Mouse (Mus musculus) right cerebral cortex, postnatal 10 days (tissue): ENCODE results near the gene Fras1.
A peak's percentile ranks its signal among the peaks of the same experiment; 100 is the strongest.

Experiments
- DNase-seq, 2 experiments: peaks; one replicate each; pipeline ENCODE4 v3.0.0; 2021; ENCODE audit warnings: low spot score in 2 of 2

Gene Fras1

DNA sequence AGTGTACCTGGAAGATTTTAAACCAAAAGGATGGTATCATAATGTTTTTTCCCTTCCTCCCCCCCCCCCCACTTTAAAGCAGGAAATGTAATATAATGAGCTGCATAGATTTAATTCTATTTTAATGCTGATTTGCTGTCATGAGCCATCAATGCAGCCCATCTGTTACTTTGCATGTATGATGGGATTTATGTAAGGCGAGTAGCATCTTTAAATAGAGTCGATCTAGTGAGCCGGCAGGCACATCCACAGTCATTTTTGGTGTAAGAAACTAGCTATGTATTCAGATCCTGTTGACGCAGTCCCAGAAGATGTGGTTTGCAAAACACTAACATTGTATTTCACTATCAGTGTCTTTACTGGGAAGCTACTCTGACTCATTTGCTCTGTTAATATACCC is 301.9 kb downstream of the Fras1 start:
- peak; percentile 31 to 65 for DNase-seq

- DNase-seq, result peak in 1 of 2 experiments; percentile 36
These were observed 303.7 kb downstream of the Fras1 start for GRCm38 (mm10) chr5:96677498-96677897.

DNA sequence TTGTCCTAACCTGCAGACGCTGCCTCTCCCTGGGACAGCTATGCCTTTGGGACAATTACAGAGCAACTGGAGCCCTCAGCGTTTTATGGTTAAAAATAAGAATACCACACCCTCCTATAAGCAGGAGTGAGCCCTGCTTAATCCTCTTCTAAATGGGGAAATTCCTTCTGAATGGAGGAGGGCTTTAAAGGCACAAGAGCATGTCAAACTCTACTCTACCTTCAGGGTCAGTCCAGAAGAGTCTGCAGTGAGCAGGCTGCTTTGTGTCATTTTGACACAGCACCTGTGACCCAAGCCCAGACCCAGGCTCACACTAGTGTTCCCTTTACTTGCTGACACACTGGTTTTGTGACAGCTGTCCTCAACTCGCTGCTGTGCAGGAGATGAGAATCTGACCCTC is 307.3 kb downstream of the Fras1 start:
- DNase-seq, result no peak

GRCm38 (mm10) chr5:96682777-96683176 is 309.0 kb downstream of the Fras1 start:
- DNase-seq, result no peak

- DNase-seq, result no peak
These were observed 315.1 kb downstream of the Fras1 start for GRCm38 (mm10) chr5:96688885-96689284.

- no peak for DNase-seq
These were observed 325.2 kb downstream of the Fras1 start for GRCm38 (mm10) chr5:96698972-96699371.

- DNase-seq, result no peak
These were observed 329.2 kb downstream of the Fras1 start for GRCm38 (mm10) chr5:96702706-96703625.

GRCm38 (mm10) chr5:96708515-96708914 is 334.8 kb downstream of the Fras1 start:
- DNase-seq, result no peak

DNA sequence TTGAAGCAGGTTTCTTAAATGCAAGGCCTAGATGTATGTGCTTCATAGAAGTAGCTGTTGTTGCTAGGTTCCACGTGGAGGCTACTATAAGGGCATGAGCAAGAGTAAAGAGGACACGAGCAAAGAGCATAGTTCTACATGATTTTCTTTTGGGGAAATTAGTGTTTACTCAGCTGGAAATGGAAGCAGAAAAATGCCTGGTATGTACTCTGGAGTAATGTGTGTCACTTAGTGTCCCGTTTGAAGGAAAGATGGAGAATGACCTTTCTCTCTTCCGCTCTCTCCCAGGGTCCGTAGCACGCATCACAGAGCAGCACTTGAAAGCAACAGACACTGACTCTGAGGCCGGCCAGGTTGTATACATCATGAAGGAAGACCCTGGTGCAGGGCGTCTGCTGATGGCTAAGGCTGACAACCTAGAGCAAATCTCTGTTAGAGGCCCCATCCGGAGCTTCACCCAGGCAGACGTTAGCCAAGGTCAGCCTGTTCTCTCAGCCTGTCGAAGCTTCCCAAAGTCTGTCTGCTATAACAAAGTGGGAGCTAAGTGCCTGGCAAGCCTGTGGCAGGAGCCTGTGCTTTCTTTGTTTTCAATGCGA is 338.4 kb downstream of the Fras1 start:
- no peak for DNase-seq

DNA sequence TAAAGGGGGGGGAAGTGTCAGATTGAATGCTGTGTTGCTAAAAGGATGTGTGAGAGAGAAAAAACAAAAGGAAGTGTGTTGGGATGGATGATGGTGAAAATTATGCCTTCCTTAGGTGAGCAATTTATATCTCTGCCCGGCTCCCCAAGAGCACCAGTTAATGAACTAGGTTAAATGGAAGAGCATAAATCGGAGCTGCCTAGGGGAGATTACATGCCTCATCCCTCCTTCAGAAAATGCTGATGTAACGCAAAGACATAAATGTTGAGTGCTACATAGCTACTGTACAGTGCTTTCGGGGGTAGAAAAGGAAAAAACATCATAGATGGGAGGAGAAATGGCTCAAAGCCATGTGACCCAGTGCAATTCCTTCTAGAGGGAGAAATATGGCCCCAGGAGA is 339.0 kb downstream of the Fras1 start:
- no peak for DNase-seq

GRCm38 (mm10) chr5:96716273-96717034 is 342.7 kb downstream of the Fras1 start:
- no peak for DNase-seq

DNA sequence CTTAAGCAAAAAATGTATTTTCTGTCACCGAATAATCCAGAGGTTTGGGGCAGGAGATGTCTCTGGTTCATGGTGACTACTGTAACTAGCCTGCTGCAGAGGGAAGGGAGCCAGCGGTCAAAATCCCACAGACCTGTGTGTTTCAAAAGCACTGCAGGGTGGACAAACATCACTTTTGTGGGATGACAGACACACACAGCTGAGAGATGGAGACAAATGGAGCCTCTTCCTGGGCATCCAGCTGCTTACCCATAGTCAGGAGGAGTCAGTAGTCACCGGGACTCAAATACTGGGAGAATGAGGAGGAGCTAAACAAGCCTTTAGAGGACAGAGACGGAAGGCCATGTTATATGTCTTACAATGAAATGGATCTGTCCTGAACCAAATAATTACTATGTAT is 343.9 kb downstream of the Fras1 start:
- DNase-seq, result no peak

DNA sequence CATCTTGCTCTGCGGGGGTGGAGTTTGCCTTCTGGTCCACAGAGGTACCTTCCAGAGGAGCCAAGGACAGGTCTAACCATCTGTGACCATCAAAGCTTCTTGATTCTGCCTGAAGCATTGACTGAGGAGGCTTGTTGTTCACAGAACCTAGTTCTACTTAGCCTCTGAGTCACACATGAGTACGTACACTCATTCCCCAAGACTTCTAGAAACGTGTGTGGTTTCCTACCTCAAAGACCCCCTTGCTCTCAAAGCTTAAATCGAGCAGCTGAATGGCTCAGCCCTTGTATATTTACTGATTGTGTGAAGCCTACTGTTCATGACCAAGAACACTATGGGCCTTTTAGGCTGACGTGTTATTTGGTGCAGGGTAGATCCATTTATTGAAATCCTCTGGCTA is 344.8 kb downstream of the Fras1 start:
- DNase-seq, result no peak

GRCm38 (mm10) chr5:96719221-96719620 is 345.5 kb downstream of the Fras1 start:
- no peak for DNase-seq

GRCm38 (mm10) chr5:96722690-96723089 is 348.9 kb downstream of the Fras1 start:
- DNase-seq, result no peak

DNA sequence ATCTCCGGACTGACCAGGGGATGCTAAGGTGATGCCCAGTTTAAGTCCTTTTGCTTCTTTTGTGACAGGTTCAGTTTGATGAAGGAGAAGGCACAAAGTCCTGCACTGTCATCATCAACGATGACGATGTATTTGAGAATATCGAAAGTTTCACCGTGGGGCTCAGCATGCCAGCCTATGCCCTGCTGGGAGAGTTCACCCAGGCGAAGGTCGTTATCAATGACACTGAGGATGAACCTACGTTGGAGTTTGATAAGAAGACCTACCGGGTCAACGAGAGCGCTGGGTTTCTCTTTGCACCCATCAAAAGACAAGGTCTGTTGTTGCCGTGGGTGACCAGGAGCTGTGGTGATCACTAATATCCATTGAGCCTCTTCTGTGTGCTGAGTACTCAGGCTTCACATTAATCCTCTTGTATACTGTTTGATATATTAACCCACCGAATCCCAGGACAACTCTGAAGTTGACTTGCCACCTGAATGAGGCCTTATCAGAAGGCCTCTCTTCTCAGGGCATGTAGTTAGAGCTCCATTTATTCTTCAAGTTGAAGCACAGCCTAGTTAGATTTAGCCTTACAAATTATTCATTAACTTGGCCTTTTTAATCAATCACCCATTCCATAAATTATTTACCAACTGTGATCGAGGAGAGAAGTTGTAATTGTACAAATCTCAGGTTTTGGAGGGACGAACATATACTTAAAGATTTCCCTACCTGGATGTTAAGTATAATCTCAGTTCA is 365.6 kb downstream of the Fras1 start:
- no peak for DNase-seq

- no peak for DNase-seq
These were observed 373.6 kb downstream of the Fras1 start for GRCm38 (mm10) chr5:96747195-96747984.

DNA sequence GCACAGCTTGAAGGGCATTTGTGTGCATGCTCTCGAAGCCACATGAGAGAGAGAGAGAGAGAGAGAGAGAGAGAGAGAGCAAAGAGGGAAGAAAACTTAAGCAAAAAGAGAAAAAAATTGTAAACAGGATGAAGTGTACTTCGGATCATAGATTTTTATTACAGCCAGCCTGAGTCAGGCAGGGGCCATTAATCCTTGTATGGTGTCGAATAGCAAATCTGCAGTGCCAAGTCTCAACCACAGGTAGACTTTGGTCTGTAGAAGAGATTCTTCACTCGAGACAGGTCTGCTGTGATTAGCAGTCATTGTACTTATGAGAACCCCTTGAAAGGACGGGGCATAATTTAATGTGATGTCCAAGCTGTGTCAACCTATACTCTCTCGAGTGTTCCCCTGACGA is 383.9 kb downstream of the Fras1 start:
- DNase-seq, result no peak

GRCm38 (mm10) chr5:96762021-96762420 is 388.3 kb downstream of the Fras1 start:
- DNase-seq, result no peak

DNA sequence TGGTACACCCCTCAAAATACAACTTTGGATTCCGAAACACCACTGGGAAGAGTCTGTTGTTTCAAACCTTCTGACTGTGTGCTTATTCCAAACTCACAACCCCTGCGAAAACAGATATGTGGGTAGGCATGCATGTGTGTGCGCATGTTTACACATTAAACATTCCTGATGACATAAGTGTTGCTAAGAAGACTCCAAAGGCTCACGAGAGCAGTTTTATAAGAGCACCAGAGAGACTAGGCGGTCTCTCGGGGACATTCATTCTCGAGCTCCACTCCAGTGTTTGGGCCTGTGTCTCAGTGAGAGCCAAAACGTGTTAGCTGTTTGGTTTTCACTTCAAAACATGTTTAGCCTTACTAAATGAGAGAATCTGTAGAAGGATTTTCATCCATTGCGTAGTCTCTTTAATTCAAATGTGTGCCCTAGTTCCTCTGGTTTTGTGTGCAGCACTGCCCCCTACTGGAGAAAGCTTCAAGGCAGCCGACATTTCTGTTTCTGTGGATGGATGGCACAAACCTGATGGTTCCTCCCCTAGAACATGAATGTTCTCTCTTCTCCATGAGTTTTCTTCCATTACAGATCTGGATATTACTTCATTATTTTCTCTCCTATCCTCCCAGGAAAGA is 395.2 kb downstream of the Fras1 start:
- DNase-seq, result peak; percentile 77 to 88
